Mouse (Mus musculus) CH12.LX (cell line): ENCODE measurements around the gene Nudt16l1. TPM values are rescaled to one million over a fixed set of nuclear protein-coding genes. Genes with fewer than 3 reads are reported as not detected.

Experiments used
- DNase-seq: peaks from one replicate; pipeline ENCODE4 v3.0.0-alpha.2; 2013; ENCODE audit errors: extremely low read depth
- H3K27ac ChIP-seq: 2 replicates; pipeline ENCODE4 v1.5.1; 2012; ENCODE audit warnings: low read depth, mild to moderate bottlenecking, control low read depth, moderate library complexity; ENCODE audit not compliant: insufficient read depth
- H3K27me3 ChIP-seq: replicated peaks from 2 replicates; pipeline ENCODE3; 2012; ENCODE audit warnings: inconsistent platforms
- H3K36me3 ChIP-seq, 2 experiments: replicated peaks in 1 of 2; 2 replicates each; pipeline versions ENCODE3 to v1.6.1; 2012; ENCODE audit warnings: inconsistent platforms in 1 of 2, low read length in 1 of 2, mild to moderate bottlenecking in 1 of 2, mixed read lengths in 1 of 2, moderate library complexity in 1 of 2; ENCODE audit not compliant: control insufficient read depth in 1 of 2, insufficient read depth in 1 of 2
- H3K4me1 ChIP-seq, 2 experiments: 2 replicates each; pipeline ENCODE4 v1.6.1; 2012; ENCODE audit warnings: inconsistent platforms in 1 of 2, moderate library complexity in 1 of 2; ENCODE audit not compliant: insufficient read depth in 2 of 2, control insufficient read depth in 1 of 2
- H3K4me2 ChIP-seq: 2 replicates; pipeline ENCODE4 v1.6.1; 2012; ENCODE audit warnings: low read depth, mild to moderate bottlenecking, control low read depth; ENCODE audit not compliant: poor library complexity, insufficient read depth, severe bottlenecking
- H3K4me3 ChIP-seq, 3 experiments: fragments of 150-350 bp in 1 of 3; sonication (generic) in 1 of 3; replicated peaks in 1 of 3; 2 replicates each; pipeline versions ENCODE3 to v1.5.1; 2011 to 2012; ENCODE audit warnings: low read depth in 2 of 3, low read length in 2 of 3, mild to moderate bottlenecking in 2 of 3, moderate library complexity in 2 of 3, control low read depth in 1 of 3, improper control_type of control experiment in 1 of 3, inconsistent platforms in 1 of 3, mixed read lengths in 1 of 3; ENCODE audit not compliant: poor library complexity in 1 of 3
- H3K79me2 ChIP-seq: replicated peaks from 2 replicates; pipeline ENCODE4 v1.6.1; 2012; ENCODE audit warnings: mild to moderate bottlenecking, moderate library complexity; ENCODE audit not compliant: control insufficient read depth, poor library complexity, insufficient read depth, severe bottlenecking; ENCODE audit errors: extremely low read depth
- H3K9ac ChIP-seq: 2 replicates; pipeline ENCODE4 v1.6.1; 2012; ENCODE audit warnings: low read depth, mild to moderate bottlenecking, control low read depth, moderate library complexity; ENCODE audit not compliant: insufficient read depth
- H3K9me3 ChIP-seq: replicated peaks from 2 replicates; pipeline ENCODE3; 2012; ENCODE audit warnings: low read length, inconsistent platforms, mixed read lengths
- BHLHE40 ChIP-seq: IDR thresholded peaks from 2 replicates; pipeline ENCODE4 v1.6.1; 2011; ENCODE audit warnings: mild to moderate bottlenecking, low read depth, low read length, improper control_type of control experiment
- E2F4 ChIP-seq: IDR thresholded peaks from 2 replicates; pipeline ENCODE4 v1.6.1; 2011; ENCODE audit warnings: low read depth, low read length, improper control_type of control experiment; ENCODE audit not compliant: insufficient replicate concordance
- ELF1 ChIP-seq: IDR thresholded peaks from 2 replicates; pipeline ENCODE4 v1.6.1; 2014; ENCODE audit warnings: low read depth, mild to moderate bottlenecking, inconsistent platforms, low read length, improper control_type of control experiment
- EP300 ChIP-seq: IDR thresholded peaks from 2 replicates; pipeline ENCODE4 v1.6.1; 2011; ENCODE audit warnings: low read length, improper control_type of control experiment
- ETS1 ChIP-seq: conservative IDR thresholded peaks from 2 replicates; pipeline ENCODE4 v1.6.1; 2012; ENCODE audit warnings: low read depth, mild to moderate bottlenecking, inconsistent platforms, low read length, improper control_type of control experiment, moderate library complexity
- GABPA ChIP-seq: IDR thresholded peaks from 2 replicates; pipeline ENCODE4 v1.6.1; 2012; ENCODE audit warnings: low read depth, low read length, improper control_type of control experiment, inconsistent platforms; ENCODE audit not compliant: insufficient replicate concordance
- HCFC1 ChIP-seq: IDR thresholded peaks from 2 replicates; pipeline ENCODE4 v1.6.1; 2012; ENCODE audit warnings: low read depth, mild to moderate bottlenecking, inconsistent platforms, low read length, improper control_type of control experiment
- JUN ChIP-seq: IDR thresholded peaks from 2 replicates; pipeline ENCODE4 v1.6.1; 2011; ENCODE audit warnings: low read depth, mild to moderate bottlenecking, low read length, improper control_type of control experiment, moderate library complexity; ENCODE audit not compliant: insufficient read depth
- JUND ChIP-seq: conservative IDR thresholded peaks from 2 replicates; pipeline ENCODE4 v1.6.1; 2011; ENCODE audit warnings: low read depth, low read length, improper control_type of control experiment
- MAFK ChIP-seq: IDR thresholded peaks from 2 replicates; pipeline ENCODE4 v1.6.1; 2011; ENCODE audit warnings: low read length, improper control_type of control experiment; ENCODE audit not compliant: insufficient replicate concordance
- MAX ChIP-seq: IDR thresholded peaks from 2 replicates; pipeline ENCODE4 v1.6.1; 2011; ENCODE audit warnings: low read length, improper control_type of control experiment
- MXI1 ChIP-seq: IDR thresholded peaks from 2 replicates; pipeline ENCODE4 v1.6.1; 2011; ENCODE audit warnings: mild to moderate bottlenecking, low read depth, low read length, improper control_type of control experiment
- MYC ChIP-seq: IDR thresholded peaks from 2 replicates; pipeline ENCODE4 v1.6.1; 2011; ENCODE audit warnings: low read depth, mild to moderate bottlenecking, improper control_type of control experiment, low read length
- NELFE ChIP-seq: IDR thresholded peaks from 2 replicates; pipeline ENCODE4 v1.6.1; 2011; ENCODE audit warnings: low read depth, low read length, improper control_type of control experiment
- POLR2A ChIP-seq: IDR thresholded peaks from 2 replicates; pipeline ENCODE4 v1.6.1; 2011; ENCODE audit warnings: low read depth, mild to moderate bottlenecking, improper control_type of control experiment, low read length
- POLR2AphosphoS2 ChIP-seq: IDR thresholded peaks from 2 replicates; pipeline ENCODE4 v1.6.1; 2011; ENCODE audit warnings: low read depth, low read length, improper control_type of control experiment
- RCOR1 ChIP-seq: conservative IDR thresholded peaks from 2 replicates; pipeline ENCODE4 v1.6.1; 2012; ENCODE audit warnings: low read depth, mild to moderate bottlenecking, inconsistent platforms, low read length, improper control_type of control experiment
- SIN3A ChIP-seq: IDR thresholded peaks from 2 replicates; pipeline ENCODE4 v1.6.1; 2012; ENCODE audit warnings: low read length, improper control_type of control experiment, inconsistent platforms
- SMC3 ChIP-seq: IDR thresholded peaks from 2 replicates; pipeline ENCODE4 v1.6.1; 2011; ENCODE audit warnings: low read depth, low read length, improper control_type of control experiment
- UBTF ChIP-seq: IDR thresholded peaks from 2 replicates; pipeline ENCODE4 v1.6.1; 2012; ENCODE audit warnings: low read depth, mild to moderate bottlenecking, inconsistent platforms, low read length, improper control_type of control experiment, moderate library complexity
- ZMIZ1 ChIP-seq: IDR thresholded peaks from 2 replicates; pipeline ENCODE4 v1.6.1; 2012; ENCODE audit warnings: low read depth, mild to moderate bottlenecking, inconsistent platforms, low read length, improper control_type of control experiment
- ZNF384 ChIP-seq: IDR thresholded peaks from 2 replicates; pipeline ENCODE4 v1.6.1; 2012; ENCODE audit warnings: low read depth, low read length, improper control_type of control experiment, inconsistent platforms
- dilution Hi-C: fragments of 300-500 bp; cut with MboI; formaldehyde crosslinking; loops from 2 replicates; pipeline ENCODE4 v1.14.3; 2020; ENCODE audit warnings: low sequenced_read_pairs; ENCODE audit not compliant: extremely low pct_unique_long_range_greater_than_20kb, extremely low pct_ligation_motif_present
- in situ Hi-C: fragments of 300-500 bp; cut with MboI; formaldehyde crosslinking; loops from 3 replicates; pipeline ENCODE4 v1.14.3; 2019; ENCODE audit warnings: low sequenced_read_pairs, low pct_ligation_motif_present, low pct_unique_long_range_greater_than_20kb, mixed read lengths
- polyA plus RNA-seq: library from polyadenylated mRNA; unstranded; fragments of >175 nt; gene quantifications from 2 replicates; pipeline ENCODE4 v1.2.1, GENCODE M21; 2012; ENCODE audit warnings: low read depth; ENCODE audit not compliant: insufficient read length
- total RNA-seq, 2 experiments: library from RNA; depleted of rRNA; stranded (reverse); fragments of 300-350 nt in 1 of 2; fragments of >200 nt in 1 of 2; gene quantifications; 2 replicates each; pipeline ENCODE4 v1.2.3; 2012 to 2014

Nudt16l1 gene
- total and polyA plus RNA-seq, 3 experiments: 36.3 to 101 (median 65.7) TPM

- Histone ChIP-seq H3K79me2 (no peaks in the 10 kb centered on the region), H3K27me3 (no peaks in the 10 kb centered on the region), H3K4me2 (no peak overlapping the region), H3K9ac (no peak overlapping the region), H3K9me3 (no peaks in the 10 kb centered on the region), H3K27ac (no peak overlapping the region), H3K4me1 (no peaks in the 10 kb centered on the region), H3K4me3 (no peak overlapping the region), H3K36me3 (peaks cover 47 to 84% of the 10 kb centered on the region in 2 experiments)
- in situ Hi-C loops: no loop called here
- TF ChIP-seq MXI1: no peak
- no peak for DNase-seq
- dilution Hi-C loops: no loop called here
These were observed 10.6 kb upstream of the Nudt16l1 start for GRCm38 (mm10) chr16:4927967-4928366.

- H3K4me3 ChIP-seq: no peak overlapping the region
- no peaks in the 10 kb centered on the region for H3K79me2 ChIP-seq
- in situ Hi-C loops (no loop called here), dilution Hi-C loops (no loop called here)
- H3K27ac ChIP-seq: no peak overlapping the region
- no peak overlapping the region for H3K4me2 ChIP-seq
- no peak overlapping the region for H3K9ac ChIP-seq
- H3K4me1 ChIP-seq: no peaks in the 10 kb centered on the region
- H3K27me3 ChIP-seq: no peaks in the 10 kb centered on the region
- no peak for DNase-seq
- TF ChIP-seq SMC3 (no peak), HCFC1 (no peak), JUND (no peak), ZMIZ1 (no peak), GABPA (no peak), RCOR1 (no peak), MAFK (no peak), ELF1 (no peak), POLR2A (no peak), ZNF384 (no peak)
- no peaks in the 10 kb centered on the region for H3K9me3 ChIP-seq
- peaks cover 44 to 84% of the 10 kb centered on the region in 2 experiments for H3K36me3 ChIP-seq
These were observed 10.1 kb upstream of the Nudt16l1 start for GRCm38 (mm10) chr16:4928474-4928873.

- dilution Hi-C loops: no loop called here
- H3K27me3 ChIP-seq: no peaks in the 10 kb centered on the region
- no peak for TF ChIP-seq E2F4
- no peak for TF ChIP-seq UBTF
- TF ChIP-seq GABPA: no peak
- no peak for TF ChIP-seq JUN
- TF ChIP-seq MYC: no peak
- TF ChIP-seq HCFC1: no peak
- TF ChIP-seq RCOR1: no peak
- TF ChIP-seq POLR2A: no peak
- no peak for TF ChIP-seq ETS1
- no peak for TF ChIP-seq MAX
- TF ChIP-seq ZNF384: no peak
- no peak for TF ChIP-seq POLR2AphosphoS2
- no peak for TF ChIP-seq BHLHE40
- TF ChIP-seq ELF1: no peak
- no peak for TF ChIP-seq EP300
- TF ChIP-seq SIN3A: no peak
- no peak for TF ChIP-seq ZMIZ1
- no peak for TF ChIP-seq NELFE
- TF ChIP-seq SMC3: no peak
- TF ChIP-seq, all 38 proteins: peak for 0
- no peak overlapping the region for H3K27ac ChIP-seq
- no peaks in the 10 kb centered on the region for H3K9me3 ChIP-seq
- H3K79me2 ChIP-seq: no peaks in the 10 kb centered on the region
- DNase-seq: no peak
- no peak overlapping the region for H3K4me2 ChIP-seq
- in situ Hi-C loops: no loop called here
- H3K9ac ChIP-seq: no peak overlapping the region
- H3K36me3 ChIP-seq: peaks cover 42 to 87% of the 10 kb centered on the region in 2 experiments
- H3K4me1 ChIP-seq: peaks cover 0 to 4% of the 10 kb centered on the region in 2 experiments; a peak in 1 of 4 replicates
- H3K4me3 ChIP-seq: no peak overlapping the region
These were observed 6.1 kb upstream of the Nudt16l1 start for GRCm38 (mm10) chr16:4932429-4932828.
